7 mouse cellular contexts compared by ENCODE assay signal in genomic region chr2:154789977-154790655, GRCm38 (mm10). TPM values are rescaled to one million over a fixed set of nuclear protein-coding genes. Genes with fewer than 3 reads are reported as not detected.
DNase-seq lines count a peak whose midpoint lies in the region; ATAC-seq lines count a peak whose summit lies in the region.

No protein-coding gene starts in this region.

- H3K9ac ChIP-seq in neural tube, embryonic 11.5 days (ENCODE audit: low read length), result no peak overlapping the region
- H3K9ac ChIP-seq in heart, embryonic 16.5 days (ENCODE audit: low read length), result peak overlapping the region; percentile 65
- H3K9ac ChIP-seq in midbrain, embryonic 12.5 days (replicated peaks), result peak overlapping the region; percentile 54

- peak overlapping the region; percentile 86 for H3K4me3 ChIP-seq in neural tube, embryonic 11.5 days (ENCODE audit: low read depth, low read length)
- H3K4me3 ChIP-seq in heart, embryonic 16.5 days (ENCODE audit: low read length), result peak overlapping the region; percentile 99
- H3K4me3 ChIP-seq in midbrain, embryonic 12.5 days, result peak overlapping the region; percentile 98

- H3K36me3 ChIP-seq in neural tube, embryonic 11.5 days (ENCODE audit: control insufficient read depth, insufficient read depth, low read length), result no peaks in the 10 kb centered on the region
- H3K36me3 ChIP-seq in heart, embryonic 16.5 days (ENCODE audit: control insufficient read depth, insufficient read depth), result no peaks in the 10 kb centered on the region
- H3K36me3 ChIP-seq in midbrain, embryonic 12.5 days, result no peaks in the 10 kb centered on the region

- H3K27ac ChIP-seq in neural tube, embryonic 11.5 days (ENCODE audit: low read depth, low read length), result no peak overlapping the region
- H3K27ac ChIP-seq in heart, embryonic 16.5 days (ENCODE audit: low read length), result peak overlapping the region; percentile 67
- H3K27ac ChIP-seq in midbrain, embryonic 12.5 days (replicated peaks), result peak overlapping the region; percentile 97

- H3K4me2 ChIP-seq in neural tube, embryonic 11.5 days (ENCODE audit: low read depth), result peak overlapping the region; percentile 32
- peak overlapping the region; percentile 66 for H3K4me2 ChIP-seq in heart, embryonic 16.5 days (ENCODE audit: low read depth, low read length)
- peak overlapping the region; percentile 93 for H3K4me2 ChIP-seq in midbrain, embryonic 12.5 days (replicated peaks)

- H3K9me3 ChIP-seq in neural tube, embryonic 11.5 days (ENCODE audit: control insufficient read depth, low read length), result no peaks in the 10 kb centered on the region
- no peaks in the 10 kb centered on the region for H3K9me3 ChIP-seq in heart, embryonic 16.5 days (replicated peaks; ENCODE audit: control insufficient read depth, low read length)
- H3K9me3 ChIP-seq in midbrain, embryonic 12.5 days, result no peaks in the 10 kb centered on the region

- no peaks in the 10 kb centered on the region for H3K27me3 ChIP-seq in neural tube, embryonic 11.5 days (ENCODE audit: control insufficient read depth, insufficient read depth, low read length)
- H3K27me3 ChIP-seq in heart, embryonic 16.5 days (ENCODE audit: control insufficient read depth, insufficient read depth, low read length), result no peaks in the 10 kb centered on the region
- no peaks in the 10 kb centered on the region for H3K27me3 ChIP-seq in midbrain, embryonic 12.5 days

- no peak for DNase-seq in neural tube, embryonic 11.5 days (ENCODE audit: low spot score)
- DNase-seq in neural tube, embryonic 10.5 days (ENCODE audit: extremely low spot score, low spot score), result no peak
- peak; percentile 29 for DNase-seq in c-Kit-negative CD71-positive TER-119-positive erythroid progenitor cells, embryonic 14.5 days (ENCODE audit: low read depth, low spot score)
- no peak for DNase-seq in spleen, postnatal 36 days (ENCODE audit: low spot score in 2 of 2)
- DNase-seq in gastrocnemius, postnatal 14 days, result no peak

- no peak for ATAC-seq in neural tube, embryonic 11.5 days (ENCODE audit: insufficient read depth, low FRiP score, low TSS enrichment)
- ATAC-seq in heart, embryonic 16.5 days (replicated peaks; ENCODE audit: extremely low read depth, insufficient read depth, low FRiP score), result no peak
- ATAC-seq in midbrain, embryonic 12.5 days (ENCODE audit: low FRiP score, low read depth), result no peak

- intact Hi-C loops in gastrocnemius, postnatal 14 days (cut with DNase I; ENCODE audit: low total_unique reads), result no loop called here

- peaks cover 28% of the 10 kb centered on the region for H3K4me1 ChIP-seq in neural tube, embryonic 11.5 days (ENCODE audit: control insufficient read depth, insufficient read depth, low read length)
- H3K4me1 ChIP-seq in heart, embryonic 16.5 days (ENCODE audit: control insufficient read depth, insufficient read depth, low read length), result peaks cover 30% of the 10 kb centered on the region
- peaks cover 45% of the 10 kb centered on the region for H3K4me1 ChIP-seq in midbrain, embryonic 12.5 days

- WGBS in neural tube, embryonic 11.5 days, result 6% methylated on average over 14 of the region's 14 CpGs
- 7% methylated on average over 14 of the region's 14 CpGs for WGBS in heart, embryonic 16.5 days
- 3% methylated on average over 14 of the region's 14 CpGs for WGBS in midbrain, embryonic 12.5 days

RNA-seq across cellular contexts. Expression of gene Raly, which starts 0.8 kb away (rescaled TPM):
- polyA plus RNA-seq in neural tube, embryonic 11.5 days (2014; fragmentation: Nextera tagmentation; extraction: Ambion mirVana), result 59.4 and 74.7 TPM in 2 replicates
- 29.0 and 36.6 TPM in 2 replicates for polyA plus RNA-seq in heart, embryonic 16.5 days (2015; fragmentation: Nextera tagmentation; extraction: Ambion mirVana)
- 38.9 and 44.6 TPM in 2 replicates for polyA plus RNA-seq in midbrain, embryonic 12.5 days (2016; fragmentation: Nextera tagmentation; extraction: Ambion mirVana)
- 10 to 100 TPM; 90.1 to 97.0 TPM for total RNA-seq in gastrocnemius, postnatal 14 days (2021)

RNA-seq across cellular contexts. Expression of gene a, which starts 1.1 kb away (rescaled TPM):
- polyA plus RNA-seq in neural tube, embryonic 11.5 days (2014; fragmentation: Nextera tagmentation; extraction: Ambion mirVana), result 1.2 and 1.3 TPM in 2 replicates
- 0.65 and 0.93 TPM in 2 replicates for polyA plus RNA-seq in heart, embryonic 16.5 days (2015; fragmentation: Nextera tagmentation; extraction: Ambion mirVana)
- 1.9 and 2.2 TPM in 2 replicates for polyA plus RNA-seq in midbrain, embryonic 12.5 days (2016; fragmentation: Nextera tagmentation; extraction: Ambion mirVana)
- not detected for total RNA-seq in gastrocnemius, postnatal 14 days (2021)

RNA-seq across cellular contexts. Expression of gene Gm14214, which starts 20.3 kb away (rescaled TPM):
- not detected in 2 replicates for polyA plus RNA-seq in neural tube, embryonic 11.5 days (2014; fragmentation: Nextera tagmentation; extraction: Ambion mirVana)
- not detected in 2 replicates for polyA plus RNA-seq in heart, embryonic 16.5 days (2015; fragmentation: Nextera tagmentation; extraction: Ambion mirVana)
- not detected in 2 replicates for polyA plus RNA-seq in midbrain, embryonic 12.5 days (2016; fragmentation: Nextera tagmentation; extraction: Ambion mirVana)
- not detected for total RNA-seq in gastrocnemius, postnatal 14 days (2021)

Comparison
In these comparisons a context has a peak if more than half of its experiments do, and no peak if none do; other contexts are left out.
1. H3K4me2 ChIP-seq: peak in every context shown above with its lines; median percentile 93 in midbrain, embryonic 12.5 days; 66 in heart, embryonic 16.5 days; 32 in neural tube, embryonic 11.5 days.